Mouse (Mus musculus) CD4-positive, CD25-positive, alpha-beta regulatory T cell, adult 2 months (primary cell): ENCODE results near the gene Timeless.
"Not testable (repeated sequence)": the region's sequence is repeated elsewhere in the genome, so short reads cannot be mapped to it uniquely, and the experiment has no call there.

ENCODE experiments used
- DNase-seq: peaks from one replicate; pipeline ENCODE4 v3.0.0-alpha.2; 2012; ENCODE audit warnings: low read depth, low spot score

Gene Timeless

DNA sequence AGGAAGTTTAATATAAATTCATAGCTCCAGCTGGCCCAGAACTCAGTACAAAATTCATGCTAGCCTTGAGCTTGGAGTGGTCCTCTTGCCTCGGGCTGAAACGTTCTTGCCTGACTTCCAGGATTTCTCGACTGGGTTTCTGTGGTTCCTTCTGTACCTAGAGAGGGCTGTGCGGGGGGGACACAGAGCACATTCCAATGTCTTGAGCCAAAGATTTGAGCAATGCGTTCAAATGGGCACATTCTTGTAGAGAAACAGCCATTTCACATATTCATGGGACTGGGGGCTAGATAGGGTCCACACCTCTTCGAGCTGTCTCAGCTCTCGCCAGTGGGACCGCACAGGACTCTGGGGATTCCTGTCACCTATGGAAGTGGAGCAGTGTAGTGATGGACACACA is 24.1 kb downstream of the Timeless start:
- no peak for DNase-seq

DNA sequence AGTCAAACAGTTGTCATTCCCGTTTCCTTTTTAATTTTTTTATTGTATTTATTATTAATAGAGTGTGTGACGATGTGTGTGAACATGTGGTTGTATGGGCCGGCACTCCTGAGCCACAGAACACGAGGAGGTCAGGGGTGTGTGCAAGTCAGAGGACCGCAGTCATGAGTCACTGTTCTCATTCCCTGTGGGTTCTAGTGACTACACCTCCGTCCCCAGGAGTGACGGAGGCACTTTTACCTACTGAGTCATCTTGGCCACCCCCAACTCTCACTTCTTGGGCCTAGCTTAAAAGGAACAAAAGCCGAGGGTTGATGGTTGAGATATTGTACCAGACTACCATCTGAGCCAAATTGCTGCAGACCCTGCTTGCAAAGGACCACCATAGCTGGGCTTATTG is 24.5 kb downstream of the Timeless start:
- no peak for DNase-seq

DNA sequence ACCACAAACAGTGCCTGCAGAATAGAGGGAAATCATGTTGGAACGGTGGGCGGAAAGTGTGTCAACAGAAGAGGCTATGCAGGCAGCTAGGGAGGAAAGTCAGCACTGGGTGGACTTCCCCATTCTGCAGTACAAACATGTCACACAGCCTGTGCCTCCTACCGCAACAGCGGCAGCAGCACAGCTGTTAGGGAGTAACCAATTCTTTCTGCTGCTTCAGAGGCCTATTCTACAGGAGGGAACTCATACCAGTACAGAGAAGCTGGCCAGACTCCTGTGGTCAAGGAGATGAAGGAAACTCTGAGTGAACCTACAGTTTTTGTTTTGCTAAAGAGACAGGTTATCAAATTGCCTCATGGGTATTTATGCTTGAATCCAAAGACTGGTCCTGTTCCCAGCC is 27.1 kb downstream of the Timeless start:
- DNase-seq = peak; percentile 12

DNA sequence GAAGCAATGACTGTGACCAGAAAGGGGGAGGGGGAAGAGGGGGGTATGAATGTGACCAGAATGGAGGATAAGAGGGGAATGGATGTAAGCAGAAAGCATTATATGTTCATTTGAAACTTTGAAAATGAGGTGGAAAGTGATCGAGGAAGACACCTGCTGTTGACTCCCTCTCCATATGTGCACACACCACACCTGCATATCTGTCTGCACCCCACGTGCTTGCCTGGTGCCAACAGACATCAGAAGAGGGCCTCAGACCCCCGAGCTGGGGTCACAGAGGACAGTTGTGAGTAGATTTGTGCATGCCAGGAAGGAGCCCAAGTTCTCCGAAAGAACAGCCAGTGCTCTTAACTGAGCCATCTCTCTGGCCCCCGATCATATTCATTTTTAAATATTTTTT is 28.1 kb downstream of the Timeless start:
- DNase-seq = no peak

DNA sequence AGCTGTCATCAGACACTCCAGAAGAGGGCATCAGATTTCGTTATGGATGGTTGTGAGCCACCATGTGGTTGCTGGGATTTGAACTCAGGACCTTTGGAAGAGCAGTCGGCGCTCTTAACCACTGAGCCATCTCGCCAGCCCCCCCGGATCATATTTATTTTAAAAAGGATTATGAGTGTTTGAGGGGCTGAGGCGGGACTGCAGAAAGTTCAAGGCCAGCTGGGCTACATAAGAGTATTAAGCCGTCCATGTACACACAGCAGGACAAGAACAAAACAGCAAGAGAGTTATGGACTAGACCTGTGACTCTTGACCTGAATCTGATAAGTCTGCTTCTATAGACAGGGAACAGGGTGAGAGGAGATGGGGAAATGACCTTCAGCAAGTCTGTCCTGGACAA is 28.5 kb downstream of the Timeless start:
- DNase-seq = not testable (repeated sequence)

DNA sequence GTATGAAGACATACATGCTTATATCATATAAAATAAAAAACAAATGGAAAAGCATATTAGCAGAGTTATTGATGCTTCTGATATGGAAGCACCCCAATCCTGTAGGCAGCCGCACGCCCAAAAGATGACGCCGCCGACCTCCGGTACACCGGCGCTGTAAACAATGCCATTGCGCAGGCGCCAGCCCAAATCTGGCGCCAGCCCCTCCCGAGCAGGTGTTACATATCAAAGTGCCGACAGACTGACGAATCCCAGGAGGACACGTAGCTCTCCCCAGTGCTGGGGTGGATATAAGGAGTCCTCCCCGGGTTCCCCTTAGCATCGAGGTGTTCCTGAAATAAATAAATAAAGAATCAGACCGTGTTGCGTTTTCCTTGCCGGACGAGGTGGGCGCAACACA is 30.4 kb downstream of the Timeless start:
- DNase-seq = no peak

DNA sequence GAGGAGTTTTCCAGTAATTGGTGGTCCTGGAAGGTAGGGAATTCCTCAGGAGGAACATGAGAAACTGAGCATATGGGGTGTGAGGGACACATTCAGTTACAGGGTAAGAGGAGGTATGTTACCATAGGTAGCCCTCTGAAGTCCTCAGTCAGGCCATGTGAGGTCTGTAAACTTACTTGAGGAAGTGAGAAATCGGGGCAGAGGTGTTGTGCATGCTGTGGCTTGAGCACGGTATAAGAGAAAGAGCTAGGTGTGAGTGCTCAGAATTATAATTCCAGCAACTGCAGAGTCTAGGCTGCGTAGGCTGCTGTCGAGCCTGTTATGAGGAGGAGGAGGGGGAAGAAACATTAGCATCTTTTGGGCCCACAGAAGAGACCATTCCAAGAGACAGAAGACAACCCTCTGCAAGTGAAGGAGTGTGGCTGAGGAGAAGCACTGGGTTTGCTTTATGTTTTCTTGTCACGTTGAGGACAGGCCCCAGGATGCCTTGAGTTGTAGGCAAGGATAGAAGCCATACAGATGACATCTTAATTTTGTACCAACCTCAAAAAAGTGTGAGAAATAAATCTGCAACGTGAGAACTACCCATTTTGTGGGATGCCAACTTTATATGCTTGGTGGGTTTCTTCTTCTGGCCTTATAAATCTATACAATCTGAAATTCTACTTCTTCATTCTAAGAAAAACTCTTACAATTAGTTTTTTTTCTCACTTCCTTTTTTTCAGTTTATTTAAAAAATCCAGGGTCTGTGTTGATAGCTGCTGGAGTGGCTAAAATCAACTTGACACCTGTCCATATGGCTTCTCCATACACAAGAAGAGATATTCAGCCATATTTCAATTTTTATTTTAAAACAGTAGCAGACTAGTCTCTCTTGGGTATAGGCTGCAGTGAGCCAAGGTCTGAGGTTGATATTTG is 31.8 kb downstream of the Timeless start:
- no peak for DNase-seq

DNA sequence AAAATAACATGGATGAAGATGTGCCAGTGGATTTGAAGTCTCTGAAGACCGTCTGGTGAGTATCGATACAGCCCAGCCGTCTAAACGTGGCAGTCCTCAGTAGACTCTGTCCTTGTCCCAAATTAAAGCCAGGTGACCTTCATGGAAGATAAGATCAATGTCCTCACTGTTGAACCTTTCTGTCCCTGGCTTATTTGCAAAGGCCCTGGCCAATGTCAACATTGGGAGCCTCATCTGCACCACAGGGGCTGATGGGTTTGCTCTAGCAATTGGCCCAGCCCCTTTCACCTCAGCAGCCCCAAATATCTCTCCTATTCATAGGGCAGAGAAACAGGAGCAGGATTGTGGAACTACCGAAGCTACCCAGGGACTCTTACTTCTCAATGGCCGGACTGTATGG is 36.5 kb downstream of the Timeless start, which contains the start of gene Apof:
Gene Apof (plus strand): TSS at position 301 of the 400 bp plus-strand sequence.
- no peak for DNase-seq

DNA sequence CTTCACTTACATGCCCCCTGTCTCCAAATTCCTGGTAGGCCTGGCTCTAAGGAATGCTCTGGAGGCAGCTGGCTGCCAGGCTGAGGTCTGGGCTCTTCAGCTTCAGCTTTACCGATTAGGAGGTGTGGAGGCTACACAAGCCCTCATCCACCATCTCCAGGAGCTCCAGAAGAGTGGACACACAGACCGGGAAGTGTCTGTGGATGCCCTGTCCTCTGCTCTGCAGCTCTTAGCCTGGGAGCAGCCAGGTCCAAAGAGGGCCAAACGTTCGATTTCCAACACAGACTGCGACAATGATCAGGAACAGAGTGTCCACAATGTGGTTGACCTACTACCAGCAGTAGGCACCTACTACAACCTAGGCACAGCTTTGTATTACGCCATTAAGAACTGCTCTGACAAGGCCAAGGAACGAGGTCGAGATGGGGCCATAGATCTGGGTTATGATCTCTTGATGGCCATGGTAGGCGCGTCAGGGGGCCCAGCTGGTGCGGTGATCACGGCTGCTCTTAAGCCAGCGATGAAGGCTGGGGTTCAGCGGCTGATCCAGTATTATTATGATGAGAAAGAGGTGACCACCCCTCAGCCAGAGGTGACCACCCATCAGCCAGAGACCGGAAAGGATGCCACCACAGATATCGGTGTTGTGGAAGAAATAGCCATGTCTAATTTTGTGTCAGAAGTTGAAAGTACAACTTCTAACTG is 37.5 kb downstream of the Timeless start:
- DNase-seq = no peak

DNA sequence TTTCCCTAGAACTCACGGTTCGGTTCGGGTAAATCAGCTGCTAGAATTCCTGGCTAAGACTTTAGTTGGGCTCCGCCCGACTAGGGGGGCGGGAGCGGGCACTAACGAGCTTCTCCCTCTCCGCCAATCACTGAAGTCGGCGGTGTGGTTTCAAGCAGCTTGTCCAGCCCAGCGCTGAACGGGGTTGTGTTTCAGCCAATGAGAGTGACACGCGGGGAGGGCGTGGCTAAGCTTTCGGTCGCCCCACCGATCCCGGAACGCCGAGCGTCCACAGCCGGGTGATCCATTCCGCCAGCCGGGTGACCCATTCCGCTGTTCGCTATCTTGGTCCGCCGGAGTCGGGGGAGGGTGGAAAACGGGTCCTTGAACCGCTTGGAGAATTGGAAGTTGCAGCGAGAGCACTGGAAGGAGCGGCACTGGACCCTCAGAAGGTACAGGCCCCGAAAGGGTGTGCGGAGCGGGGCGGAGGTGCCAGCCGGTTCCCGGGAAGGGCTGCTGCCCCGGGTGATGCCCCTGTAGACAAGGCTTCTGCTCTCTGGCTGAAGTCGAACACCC is 38.5 kb downstream of the Timeless start, which contains the start of gene Stat2:
Gene Stat2 (plus strand): TSS at position 273 of the 555 bp plus-strand sequence.
- peak; percentile 97 for DNase-seq

DNA sequence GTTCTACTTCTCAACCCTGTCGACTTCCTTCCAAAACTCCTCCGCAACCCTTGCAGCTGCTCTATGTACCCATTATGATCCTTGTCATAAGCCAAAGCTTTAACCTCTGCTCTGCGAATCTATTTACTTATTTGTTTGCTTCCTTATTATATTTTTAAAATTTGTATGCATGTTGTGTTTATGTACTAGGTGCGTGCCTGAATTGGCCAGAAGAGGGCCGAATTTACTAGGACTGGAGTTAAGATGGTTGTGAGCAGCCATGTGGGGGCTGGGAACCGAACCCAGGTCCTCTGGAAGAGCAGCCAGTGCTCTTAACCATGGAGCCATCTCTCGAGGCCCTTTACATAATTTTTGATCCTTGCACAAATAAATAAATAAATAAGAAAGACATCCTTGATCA is 39.0 kb downstream of the Timeless start:
- DNase-seq = peak; percentile 56

DNA sequence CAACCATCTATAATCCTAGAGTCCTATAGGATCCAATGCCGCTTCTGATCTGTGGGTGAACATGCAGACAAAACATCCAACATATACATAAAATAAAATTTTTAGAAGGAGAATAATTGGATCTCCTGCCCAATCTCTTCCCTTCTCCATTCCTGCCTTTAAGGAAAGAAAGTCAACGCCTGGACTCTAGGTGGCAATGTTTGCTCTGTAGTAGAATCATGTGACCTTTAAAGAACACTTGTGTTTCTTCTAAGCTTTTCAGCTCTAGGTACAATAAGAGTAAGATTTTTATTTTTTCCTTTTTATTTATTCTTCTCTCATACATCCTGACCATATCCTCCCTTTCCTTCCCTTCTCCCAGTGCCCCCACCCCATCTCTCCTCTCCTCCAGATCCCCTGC is 40.0 kb downstream of the Timeless start:
- DNase-seq = peak; percentile 37

DNA sequence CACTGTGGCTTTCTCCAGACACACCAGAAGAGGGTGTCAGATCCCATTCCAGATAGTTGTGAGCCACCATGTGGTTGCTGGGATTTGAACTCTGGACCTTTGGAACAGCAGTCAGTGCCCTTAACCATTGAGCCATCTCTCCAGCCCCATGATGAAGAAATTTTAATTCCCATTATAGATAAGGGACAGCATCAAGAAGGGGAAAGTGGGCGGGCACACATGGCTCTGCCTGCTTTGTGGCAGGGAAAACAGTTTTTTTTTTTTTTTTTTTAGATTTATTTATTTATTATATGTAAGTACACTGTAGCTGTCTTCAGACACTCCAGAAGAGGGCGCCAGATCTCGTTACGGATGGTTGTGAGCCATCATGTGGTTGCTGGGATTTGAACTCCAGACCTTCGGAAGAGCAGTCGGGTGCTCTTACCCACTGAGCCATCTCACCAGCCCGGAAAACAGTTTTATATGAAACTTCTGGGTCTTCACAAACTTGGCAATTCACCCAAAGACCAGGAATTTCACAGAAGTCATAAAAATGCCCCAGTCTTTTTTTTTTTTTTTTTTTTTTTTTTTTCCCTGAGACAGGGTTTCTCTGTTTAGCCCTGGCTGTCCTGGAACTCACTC is 41.1 kb downstream of the Timeless start:
- peak; percentile 20 for DNase-seq

DNA sequence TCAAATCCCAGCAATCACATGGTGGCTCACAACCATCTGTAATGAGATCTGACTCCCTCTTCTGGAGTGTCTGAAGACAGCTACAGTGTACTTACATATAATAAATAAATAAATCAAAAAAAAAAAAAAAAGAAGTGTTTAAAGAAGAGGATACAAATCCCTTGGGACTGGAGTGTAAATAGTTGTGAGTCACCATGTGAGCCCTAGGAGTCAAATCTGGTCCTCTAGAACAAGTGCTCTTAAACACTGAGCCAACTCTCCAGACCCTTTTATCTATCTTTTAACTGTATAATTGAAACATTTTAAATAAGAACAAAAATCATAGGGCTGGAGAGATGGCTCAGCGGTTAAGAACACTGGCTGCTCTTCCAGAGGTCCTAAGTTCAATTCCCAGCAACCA is 43.5 kb downstream of the Timeless start:
- not testable (repeated sequence) for DNase-seq

DNA sequence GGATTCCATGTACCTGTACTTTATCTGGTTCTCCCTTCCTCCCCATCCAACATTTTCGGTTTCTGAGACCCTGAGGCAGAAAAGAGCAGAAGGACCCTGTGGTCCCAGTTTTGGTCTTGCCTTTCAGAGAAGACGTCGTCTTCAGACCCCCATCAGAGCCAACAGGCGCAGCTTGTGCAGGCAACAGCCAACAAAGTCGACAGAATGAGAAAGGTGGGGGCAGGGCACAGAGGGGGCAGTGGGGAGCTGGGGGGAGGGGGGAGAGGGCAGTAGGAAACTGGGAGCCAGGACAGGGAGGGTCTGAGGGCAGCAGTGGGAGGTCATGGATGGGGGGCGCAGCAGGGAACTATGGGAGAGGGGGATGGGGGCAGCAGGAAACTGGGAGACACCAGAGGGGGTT is 46.3 kb downstream of the Timeless start:
- DNase-seq = no peak

DNA sequence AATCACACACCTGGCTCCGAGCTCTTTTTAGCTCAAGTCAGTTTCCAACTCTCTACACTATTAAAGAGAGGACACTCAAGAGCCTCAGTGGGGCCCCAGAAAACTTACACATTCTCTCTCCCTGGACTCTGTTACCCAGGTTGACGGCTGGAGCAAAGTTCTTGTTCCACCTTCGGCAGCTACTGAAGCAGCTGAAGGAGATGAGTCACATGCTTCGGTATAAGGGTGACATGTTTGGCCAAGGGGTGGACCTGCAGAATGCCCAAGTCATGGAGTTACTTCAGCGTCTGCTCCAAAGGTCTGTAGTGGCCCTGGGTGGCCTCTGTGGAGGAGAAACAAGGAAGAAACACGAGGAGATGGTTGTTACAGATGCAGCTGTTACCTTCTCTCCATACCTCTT is 49.1 kb downstream of the Timeless start:
- DNase-seq = no peak

DNA sequence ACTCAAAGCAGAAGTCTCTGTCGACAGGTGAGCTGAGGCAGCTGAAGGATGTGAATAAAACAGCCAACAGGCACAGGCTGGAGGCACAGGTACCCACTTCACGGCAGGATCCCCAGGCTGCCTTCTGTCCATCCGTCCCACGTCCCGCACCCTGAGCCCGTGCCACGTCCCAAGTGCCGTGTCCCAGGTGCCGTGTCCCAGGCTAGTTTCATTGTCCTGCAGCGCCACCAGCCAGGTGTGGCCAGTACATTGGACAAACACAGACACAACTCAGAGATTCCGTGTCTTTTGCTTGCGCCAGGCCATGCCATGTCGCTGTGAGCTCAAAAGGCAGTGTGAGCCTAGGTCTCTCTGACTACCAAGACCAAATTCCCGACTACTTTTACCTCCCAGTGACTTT is 49.8 kb downstream of the Timeless start:
- DNase-seq = no peak

DNA sequence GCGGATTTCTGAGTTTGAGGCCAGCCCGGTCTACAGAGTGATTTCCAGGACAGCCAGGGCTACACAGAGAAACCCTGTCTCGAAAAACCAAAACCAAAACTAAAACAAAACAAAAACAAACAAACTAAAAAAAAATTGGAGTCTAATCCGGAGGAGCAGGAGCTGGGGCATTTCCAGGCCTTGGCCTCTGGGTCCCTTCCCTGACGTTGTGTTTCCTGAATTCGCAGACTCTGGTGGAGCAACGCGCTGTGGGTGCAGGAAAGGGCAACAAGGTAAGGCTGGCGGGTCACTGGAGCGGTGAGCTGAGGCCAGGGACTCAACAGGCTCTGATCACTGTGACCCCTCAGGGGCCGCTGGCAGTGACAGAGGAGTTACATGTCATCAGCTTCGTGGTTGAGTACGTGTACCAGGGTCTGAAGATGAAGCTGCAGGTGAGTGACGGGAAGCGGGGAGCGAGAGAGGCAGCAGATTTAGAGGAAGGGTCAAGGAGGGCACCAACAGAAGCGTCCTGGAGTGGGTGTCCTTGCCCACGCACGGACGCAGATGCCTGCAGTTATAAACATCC is 51.1 kb downstream of the Timeless start:
- DNase-seq = no peak

DNA sequence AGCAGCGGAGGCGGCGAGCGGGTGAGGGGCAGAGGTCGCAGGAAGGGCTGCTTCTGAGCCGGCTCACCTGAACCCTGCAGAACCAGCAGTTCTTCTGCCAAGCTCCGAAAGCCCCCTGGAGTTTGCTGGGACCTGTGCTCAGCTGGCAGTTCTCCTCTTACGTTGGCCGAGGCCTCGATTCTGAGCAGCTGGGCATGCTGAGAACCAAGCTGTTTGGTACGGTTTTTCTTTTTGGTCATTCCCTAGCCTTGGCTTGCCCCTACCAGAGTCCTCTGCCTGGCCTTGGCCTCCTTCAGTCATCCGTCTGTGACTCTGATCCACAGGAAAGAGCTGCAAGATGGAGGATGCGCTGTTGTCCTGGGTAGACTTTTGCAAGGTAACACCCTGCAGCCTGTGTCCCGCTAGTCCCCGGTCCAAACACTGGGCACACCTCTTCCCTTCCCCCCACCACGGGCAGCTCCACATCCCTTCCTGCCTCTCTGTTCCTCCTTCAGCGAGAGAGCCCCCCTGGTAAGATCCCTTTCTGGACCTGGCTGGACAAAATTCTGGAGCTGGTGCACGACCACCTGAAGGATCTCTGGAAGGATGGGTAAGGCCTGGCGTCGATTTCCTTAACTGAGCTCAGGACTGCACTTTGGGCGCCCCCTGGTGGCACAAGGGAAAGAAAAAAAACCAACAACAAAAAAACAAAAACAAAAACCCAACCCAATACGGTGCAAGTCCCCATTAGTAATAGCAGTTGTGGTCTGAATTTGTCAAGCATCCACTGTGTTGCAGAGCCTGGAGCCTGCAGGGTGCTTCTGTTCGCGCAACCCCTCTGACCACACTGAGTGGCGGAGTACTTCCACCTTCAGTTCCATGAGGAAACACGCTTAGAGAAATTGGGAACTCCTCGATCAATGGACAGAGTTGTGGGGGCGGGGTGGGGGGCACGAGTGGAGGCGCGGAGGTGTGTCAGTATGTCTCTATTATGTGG is 52.0 kb downstream of the Timeless start:
- DNase-seq = peak; percentile 84

DNA sequence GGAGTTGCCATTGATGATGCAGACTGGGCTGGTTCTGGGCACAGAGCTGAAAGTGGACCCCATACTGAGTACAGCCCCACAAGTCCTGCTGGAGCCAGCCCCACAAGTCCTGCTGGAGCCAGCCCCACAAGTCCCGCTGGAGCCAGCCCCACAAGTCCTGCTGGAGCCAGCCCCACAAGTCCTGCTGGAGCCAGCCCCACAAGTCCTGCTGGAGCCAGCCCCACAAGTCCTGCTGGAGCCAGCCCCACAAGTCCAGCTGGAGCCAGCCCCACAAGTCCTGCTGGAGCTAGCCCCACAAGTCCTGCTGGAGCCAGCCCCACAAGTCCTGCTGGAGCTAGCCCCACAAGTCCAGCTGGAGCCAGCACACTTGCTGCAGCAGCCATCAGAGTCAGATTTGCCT is 58.7 kb downstream of the Timeless start:
- not testable (repeated sequence) for DNase-seq
